Mouse (Mus musculus): ENCODE measurements at regions not wholly inside any gene's neighbourhood (a gene's known extent, or its start where the extent isn't known, plus 50 kb on each side); places are given as distances from the start of the nearest gene placed in this dataset.

GRCm38 (mm10) chr4:131266764-131267163, 322.6 kb downstream of the Matn1 start:
- in situ Hi-C loops (cut with MboI; ENCODE audit: low pct_ligation_motif_present, low pct_unique_long_range_greater_than_20kb, low sequenced_read_pairs) (no loop called here), dilution Hi-C loops (cut with MboI; ENCODE audit: extremely low pct_ligation_motif_present, extremely low pct_unique_long_range_greater_than_20kb, low sequenced_read_pairs) (no loop called here)
- DNase-seq (ENCODE audit: extremely low read depth): no peak
- no peaks in the 10 kb centered on the region for H3K36me3 ChIP-seq (replicated peaks in 1 of 2; ENCODE audit: control insufficient read depth in 1 of 2, insufficient read depth in 1 of 2, low read length in 1 of 2)
- peaks cover 71% of the 10 kb centered on the region for H3K27me3 ChIP-seq (replicated peaks)
- H3K4me3 ChIP-seq (replicated peaks in 1 of 3; ENCODE audit: low read depth in 2 of 3, low read length in 2 of 3, poor library complexity in 1 of 3): no peak overlapping the region
- no peak for TF ChIP-seq USF1 (IDR thresholded peaks at IDR 0.05; ENCODE audit: low read depth, low read length)
- TF ChIP-seq E2F4 (IDR thresholded peaks at IDR 0.05; ENCODE audit: insufficient replicate concordance, low read depth, low read length): no peak
- TF ChIP-seq EP300 (IDR thresholded peaks at IDR 0.05; ENCODE audit: low read length): no peak
- no peak for TF ChIP-seq ZKSCAN1 (IDR thresholded peaks at IDR 0.05; ENCODE audit: borderline replicate concordance, low read depth, low read length)
- TF ChIP-seq ZMIZ1 (IDR thresholded peaks at IDR 0.05; ENCODE audit: low read depth, low read length): no peak
- H3K9me3 ChIP-seq (replicated peaks; ENCODE audit: low read length): no peaks in the 10 kb centered on the region
- H3K27ac ChIP-seq (ENCODE audit: insufficient read depth, low read depth): no peak overlapping the region
- H3K4me2 ChIP-seq (ENCODE audit: insufficient read depth, low read depth, poor library complexity, severe bottlenecking): no peak overlapping the region
- H3K79me2 ChIP-seq (replicated peaks; ENCODE audit: control insufficient read depth, extremely low read depth, insufficient read depth, poor library complexity, severe bottlenecking): no peaks in the 10 kb centered on the region
- peaks cover 0 to 12% of the 10 kb centered on the region in 2 experiments; a peak in 3 of 4 replicates for H3K4me1 ChIP-seq (ENCODE audit: control insufficient read depth in 1 of 2, insufficient read depth in 2 of 2)
- no peak overlapping the region for H3K9ac ChIP-seq (ENCODE audit: insufficient read depth, low read depth)

GRCm38 (mm10) chr4:131267760-131268159, 323.6 kb downstream of the Matn1 start:
- DNase-seq (ENCODE audit: extremely low read depth): no peak
- Histone ChIP-seq H3K27me3 (replicated peaks) (peaks cover 65% of the 10 kb centered on the region), H3K4me3 (replicated peaks in 1 of 3; ENCODE audit: low read depth in 2 of 3, low read length in 2 of 3, poor library complexity in 1 of 3) (no peak overlapping the region), H3K9me3 (replicated peaks; ENCODE audit: low read length) (no peaks in the 10 kb centered on the region), H3K27ac (ENCODE audit: insufficient read depth, low read depth) (no peak overlapping the region), H3K36me3 (replicated peaks in 1 of 2; ENCODE audit: control insufficient read depth in 1 of 2, insufficient read depth in 1 of 2, low read length in 1 of 2) (no peaks in the 10 kb centered on the region), H3K9ac (ENCODE audit: insufficient read depth, low read depth) (no peak overlapping the region), H3K79me2 (replicated peaks; ENCODE audit: control insufficient read depth, extremely low read depth, insufficient read depth, poor library complexity, severe bottlenecking) (no peaks in the 10 kb centered on the region), H3K4me1 (ENCODE audit: control insufficient read depth in 1 of 2, insufficient read depth in 2 of 2) (peaks cover 5 to 19% of the 10 kb centered on the region in 2 experiments; a peak in 3 of 4 replicates), H3K4me2 (ENCODE audit: insufficient read depth, low read depth, poor library complexity, severe bottlenecking) (no peak overlapping the region)
- dilution Hi-C loops (cut with MboI; ENCODE audit: extremely low pct_ligation_motif_present, extremely low pct_unique_long_range_greater_than_20kb, low sequenced_read_pairs) (no loop called here), in situ Hi-C loops (cut with MboI; ENCODE audit: low pct_ligation_motif_present, low pct_unique_long_range_greater_than_20kb, low sequenced_read_pairs) (no loop called here)
- TF ChIP-seq RCOR1 (conservative IDR thresholded peaks at IDR 0.05; ENCODE audit: low read depth, low read length) (no peak), JUND (conservative IDR thresholded peaks at IDR 0.05; ENCODE audit: low read depth, low read length) (no peak), USF2 (conservative IDR thresholded peaks at IDR 0.05; ENCODE audit: low read depth, low read length) (no peak), MAX (IDR thresholded peaks at IDR 0.05; ENCODE audit: low read length) (no peak), CHD2 (IDR thresholded peaks at IDR 0.05; ENCODE audit: low read length) (no peak), POLR2AphosphoS2 (IDR thresholded peaks at IDR 0.05; ENCODE audit: low read depth, low read length) (no peak), RAD21 (IDR thresholded peaks at IDR 0.05; ENCODE audit: low read depth, low read length) (no peak), NELFE (IDR thresholded peaks at IDR 0.05; ENCODE audit: low read depth, low read length) (no peak), E2F4 (IDR thresholded peaks at IDR 0.05; ENCODE audit: insufficient replicate concordance, low read depth, low read length) (no peak), MEF2A (IDR thresholded peaks at IDR 0.05; ENCODE audit: borderline replicate concordance, low read depth, low read length) (no peak), HCFC1 (IDR thresholded peaks at IDR 0.05; ENCODE audit: low read depth, low read length) (no peak), JUN (IDR thresholded peaks at IDR 0.05; ENCODE audit: insufficient read depth, low read depth, low read length) (no peak), MXI1 (IDR thresholded peaks at IDR 0.05; ENCODE audit: low read depth, low read length) (no peak), ETS1 (conservative IDR thresholded peaks at IDR 0.05; ENCODE audit: low read depth, low read length) (no peak), MAFK (IDR thresholded peaks at IDR 0.05; ENCODE audit: insufficient replicate concordance, low read length) (no peak), ZMIZ1 (IDR thresholded peaks at IDR 0.05; ENCODE audit: low read depth, low read length) (no peak), CTCF (conservative IDR thresholded peaks at IDR 0.05 in 1 of 2, IDR thresholded peaks at IDR 0.05 in 1 of 2; ENCODE audit: low read depth in 2 of 2, low read length in 2 of 2) (no peak)

All from CH12.LX (cell line).